Mouse (Mus musculus) cerebellum, adult 9-10 months (tissue): ENCODE results near the gene Tle2.
A peak's percentile ranks its signal among the peaks of the same experiment; 100 is the strongest.

Experiments
- DNase-seq: peaks from one replicate; pipeline ENCODE4 v3.0.0; 2022

Tle2 gene

GRCm38 (mm10) chr10:81553807-81554755 lies 20.3 kb upstream of the Tle2 start:
- DNase-seq: peak; percentile 39

DNA sequence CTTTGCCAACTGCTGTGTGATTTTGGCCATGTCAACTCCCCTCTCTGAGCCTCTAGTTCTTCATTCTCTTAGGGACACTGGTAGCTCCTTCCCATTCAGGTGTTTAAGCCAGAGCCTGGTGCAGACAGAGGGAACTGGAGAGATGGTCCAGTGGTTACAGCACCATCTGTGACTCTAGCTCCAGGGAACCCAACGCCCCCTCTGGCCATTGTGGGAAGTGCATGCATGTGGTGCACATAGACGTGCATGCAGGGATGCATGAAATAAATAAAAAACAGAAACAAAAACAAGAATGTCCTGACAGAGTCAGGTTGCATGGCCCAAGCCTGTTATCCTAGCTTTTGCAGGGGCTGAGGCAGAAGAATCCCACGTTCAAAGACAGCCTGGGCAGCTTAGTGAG lies 18.1 kb upstream of the Tle2 start:
- DNase-seq: no peak

DNA sequence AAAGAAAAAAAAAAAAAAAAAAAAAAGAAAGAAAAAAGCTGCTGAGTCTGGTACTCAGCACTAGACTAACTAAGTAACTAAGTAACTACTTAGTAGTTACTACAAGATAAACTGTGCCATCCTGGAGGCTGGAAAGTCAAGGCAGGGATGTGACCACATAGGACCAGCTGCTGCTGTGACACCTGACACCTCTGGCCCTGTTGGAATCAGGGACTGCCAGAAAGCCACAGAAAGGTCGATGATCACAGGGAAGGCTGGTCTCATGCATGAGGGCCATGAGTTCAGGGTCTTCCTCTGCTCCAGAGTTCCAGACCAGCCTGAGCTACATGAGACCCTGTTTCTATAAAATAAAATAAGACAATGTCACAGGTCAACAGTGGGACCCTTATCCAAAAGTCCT lies 16.9 kb upstream of the Tle2 start:
- no peak for DNase-seq

DNA sequence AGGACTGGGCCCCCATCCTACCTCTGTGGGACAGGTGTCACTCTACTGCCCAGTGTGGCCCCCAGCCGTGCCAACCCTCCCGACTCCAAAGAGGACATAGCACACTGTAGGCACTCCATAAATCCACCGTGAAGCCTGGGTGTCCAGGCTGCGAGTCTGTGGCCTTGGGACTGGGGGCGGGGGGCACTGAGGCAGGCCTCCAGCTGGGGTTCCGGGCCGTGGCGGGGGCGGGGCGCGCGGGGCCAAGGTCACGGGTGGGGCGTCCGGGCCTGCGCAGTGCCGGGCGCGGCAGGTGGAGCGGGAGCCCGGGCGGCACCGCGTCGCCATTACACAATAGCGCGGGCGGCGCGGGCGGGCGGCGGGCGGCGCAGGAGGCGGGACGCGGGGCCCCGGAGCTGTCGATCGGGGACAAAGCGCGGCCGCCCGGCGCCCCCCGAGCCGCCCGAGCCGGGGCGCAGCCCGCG lies 15.2 kb upstream of the Tle2 start, which contains the start of gene Aes:
Gene Aes (plus strand): TSS at position 326 of the 464 bp plus-strand sequence.
- peak; percentile 80 for DNase-seq

- peak; percentile 75 for DNase-seq
Observed at GRCm38 (mm10) chr10:81559627-81560539, 14.5 kb upstream of the Tle2 start.

GRCm38 (mm10) chr10:81560719-81561459 lies 13.5 kb upstream of the Tle2 start:
- DNase-seq: peak; percentile 61

- DNase-seq: no peak
Observed at GRCm38 (mm10) chr10:81562411-81562810, 11.9 kb upstream of the Tle2 start.

GRCm38 (mm10) chr10:81563481-81563880 lies 10.9 kb upstream of the Tle2 start:
- no peak for DNase-seq

DNA sequence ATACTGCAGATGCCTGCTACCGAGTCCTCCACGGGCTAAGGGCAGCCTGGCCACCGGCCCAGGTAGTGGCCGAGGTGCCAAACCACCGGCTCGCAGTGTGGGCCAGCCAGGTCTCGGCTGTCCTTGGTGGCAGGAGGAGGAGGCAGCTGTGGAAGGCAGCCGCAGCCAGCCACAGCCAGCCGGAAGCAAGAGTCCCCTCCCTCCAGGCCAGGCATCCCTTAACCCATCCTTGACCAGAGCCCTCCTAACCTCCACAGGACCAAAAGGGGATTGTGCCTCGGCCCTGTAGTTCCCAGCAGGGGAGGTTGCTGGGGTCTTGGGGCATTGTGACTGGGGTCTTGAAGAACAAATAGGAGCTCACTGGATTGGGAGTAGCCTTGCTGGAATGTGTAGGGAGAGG lies 10.1 kb upstream of the Tle2 start:
- no peak for DNase-seq

DNA sequence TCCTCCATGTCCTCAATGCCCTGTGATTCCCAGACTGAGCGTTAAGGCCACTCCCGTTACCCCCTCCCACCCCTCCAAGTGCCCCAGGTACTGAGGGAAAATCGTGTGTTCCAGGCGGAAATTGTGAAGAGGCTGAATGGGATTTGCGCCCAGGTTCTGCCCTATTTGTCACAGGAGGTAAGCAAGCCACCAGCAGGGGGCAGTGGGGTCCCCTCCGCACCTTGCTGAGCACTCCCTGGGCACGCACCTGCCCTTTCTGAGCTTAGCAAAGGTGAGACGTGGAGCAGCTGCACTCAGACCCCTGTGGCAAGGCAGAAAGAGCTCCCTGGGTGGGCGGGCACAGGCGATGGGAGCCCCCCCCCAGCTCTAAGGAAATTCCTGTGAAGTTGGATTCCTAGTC lies 9.6 kb upstream of the Tle2 start:
- DNase-seq: peak; percentile 85

DNA sequence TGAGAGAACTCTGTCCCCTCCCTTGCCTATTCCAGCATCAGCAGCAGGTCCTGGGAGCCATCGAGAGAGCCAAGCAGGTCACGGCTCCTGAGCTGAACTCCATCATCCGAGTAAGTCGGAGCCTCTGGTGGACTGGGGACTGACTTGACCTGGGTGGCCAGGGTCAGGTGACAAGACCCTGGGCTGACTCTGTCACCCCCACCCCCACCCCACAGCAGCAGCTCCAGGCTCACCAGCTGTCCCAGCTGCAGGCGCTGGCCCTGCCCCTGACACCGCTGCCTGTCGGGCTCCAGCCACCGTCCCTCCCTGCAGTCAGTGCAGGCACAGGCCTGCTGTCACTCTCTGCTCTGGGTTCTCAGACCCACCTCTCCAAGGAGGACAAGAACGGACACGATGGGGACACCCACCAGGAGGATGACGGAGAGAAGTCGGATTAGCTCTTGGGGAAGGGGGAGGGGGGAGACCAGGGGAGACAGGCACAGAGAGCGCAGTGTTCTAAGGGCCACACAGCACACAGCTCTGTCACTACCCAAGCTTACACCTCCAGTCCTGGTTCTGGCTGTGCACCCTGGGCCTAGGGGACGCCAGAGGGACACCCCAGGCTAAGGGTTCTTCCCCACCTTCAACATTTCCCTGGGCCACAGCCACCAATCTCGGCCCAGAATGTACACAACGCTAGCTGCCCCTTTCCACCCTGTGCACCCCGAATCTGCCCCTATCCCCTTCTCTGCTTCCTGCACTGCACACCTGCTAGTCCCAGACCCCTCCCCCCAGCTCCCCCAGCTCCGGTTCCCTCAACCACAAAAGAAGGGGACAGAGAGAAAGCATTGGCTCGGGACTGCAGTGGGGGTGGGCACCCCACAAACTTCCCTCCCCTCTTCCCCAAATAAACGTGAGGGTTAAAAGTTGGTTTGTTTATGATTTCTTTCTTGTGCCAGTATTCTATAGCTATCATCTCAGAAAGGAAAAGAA lies 8.8 kb upstream of the Tle2 start:
- peak; percentile 50 for DNase-seq

GRCm38 (mm10) chr10:81568381-81569191 lies 5.8 kb upstream of the Tle2 start:
- no peak for DNase-seq

- DNase-seq: no peak
Observed at GRCm38 (mm10) chr10:81569507-81570237, 4.7 kb upstream of the Tle2 start.

GRCm38 (mm10) chr10:81570238-81570800 lies 4.0 kb upstream of the Tle2 start:
- DNase-seq: no peak

DNA sequence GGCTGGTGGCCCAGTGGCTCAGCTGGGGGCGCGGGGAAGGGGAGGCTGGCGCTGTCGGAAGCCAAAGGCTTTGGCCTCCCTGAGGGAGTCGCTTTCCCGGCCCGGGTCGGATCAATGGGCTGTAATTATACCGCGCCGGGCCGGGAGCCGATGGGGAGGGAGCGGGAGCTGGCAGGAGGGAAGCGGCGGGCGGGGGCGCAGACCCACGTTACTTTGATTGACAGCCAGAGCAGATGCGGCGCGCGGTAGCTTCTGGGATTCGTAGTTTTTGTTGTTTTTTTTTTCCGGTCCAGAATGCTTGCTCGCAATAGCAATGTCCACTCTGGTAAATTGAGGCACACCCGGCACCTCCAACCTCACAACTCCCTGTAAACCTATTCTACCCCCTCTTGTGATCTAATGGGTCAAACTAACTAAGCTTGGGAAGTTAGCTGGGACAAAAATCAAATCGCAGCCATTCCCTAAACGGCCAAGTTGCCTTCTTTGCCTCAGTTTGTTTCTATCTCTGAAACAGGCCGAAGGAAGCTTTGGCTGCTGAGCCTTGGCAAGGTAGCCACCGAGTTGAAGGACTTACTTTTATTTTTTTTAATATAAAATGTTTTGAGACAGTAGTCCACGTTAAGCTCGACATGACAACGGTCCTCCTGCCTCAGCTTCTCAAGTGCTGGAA lies 3.4 kb upstream of the Tle2 start:
- peak; percentile 97 for DNase-seq

GRCm38 (mm10) chr10:81571501-81571876 lies 2.9 kb upstream of the Tle2 start:
- DNase-seq: peak; percentile 100

DNA sequence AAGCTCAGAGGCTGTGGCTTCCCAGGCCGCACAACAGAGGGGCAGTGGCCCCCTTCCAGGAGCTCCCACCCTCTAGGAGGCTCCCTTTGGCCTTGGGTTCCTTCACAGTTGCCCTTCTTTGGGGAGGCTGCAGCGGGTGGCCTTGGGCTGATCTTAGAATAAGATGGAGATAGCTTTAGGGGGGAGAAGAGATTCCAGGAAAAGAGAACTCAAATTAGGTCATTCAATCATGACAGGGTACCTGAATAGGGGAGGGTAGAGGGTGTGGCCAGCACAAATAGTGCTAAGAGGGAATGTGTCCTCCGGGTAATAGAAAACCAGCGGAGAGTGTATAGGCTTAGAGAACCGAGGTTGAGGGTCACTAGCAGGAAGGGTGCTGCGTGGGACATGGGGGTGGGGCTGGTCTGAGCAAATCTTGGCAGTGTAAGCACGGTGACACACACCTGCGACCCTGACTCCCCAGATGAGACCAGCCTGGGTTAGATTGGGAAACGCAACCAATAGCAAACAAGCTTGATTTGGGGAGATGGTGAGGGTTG lies 2.2 kb upstream of the Tle2 start:
- peak; percentile 78 for DNase-seq

DNA sequence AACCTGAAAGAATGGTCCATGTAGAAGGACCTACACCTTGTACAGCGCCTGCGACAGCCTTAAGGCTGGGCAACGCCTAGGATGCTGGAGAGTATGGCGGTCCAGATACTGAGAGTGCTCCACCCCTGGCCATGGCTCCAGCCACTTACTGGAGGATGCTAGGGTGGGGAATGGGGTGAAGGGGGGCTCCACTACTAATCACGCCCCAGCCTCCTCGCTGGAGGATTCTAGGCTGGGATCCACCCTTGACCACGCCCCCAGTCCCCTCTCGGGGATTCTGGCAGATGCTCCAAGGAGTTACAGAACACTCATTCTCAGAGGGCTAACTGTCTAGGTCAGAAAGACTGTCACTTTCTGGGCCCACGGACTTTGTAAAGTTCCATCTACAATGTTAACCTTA lies 1.4 kb upstream of the Tle2 start:
- DNase-seq: peak; percentile 75

- DNase-seq: no peak
Observed at GRCm38 (mm10) chr10:81575208-81575631, 859 bp downstream of the Tle2 start.
